Mouse (Mus musculus) erythroblast, embryonic 14.5 days (primary cell): ENCODE measurements around the gene 2310003L06Rik. TPM values are rescaled to one million over a fixed set of nuclear protein-coding genes. Genes with fewer than 3 reads are reported as not detected.

Source experiments
- H3K27me3 ChIP-seq: 2 replicates; pipeline ENCODE4 v1.6.1; 2012; ENCODE audit warnings: inconsistent platforms; ENCODE audit not compliant: control insufficient read depth
- H3K36me3 ChIP-seq: 2 replicates; pipeline ENCODE4 v1.6.1; 2012; ENCODE audit warnings: mild to moderate bottlenecking, inconsistent platforms; ENCODE audit not compliant: control insufficient read depth
- H3K4me1 ChIP-seq: 2 replicates; pipeline ENCODE4 v1.6.1; 2012; ENCODE audit warnings: inconsistent platforms; ENCODE audit not compliant: control insufficient read depth
- H3K4me3 ChIP-seq: replicated peaks from 2 replicates; pipeline ENCODE3; 2012; ENCODE audit warnings: moderate library complexity, mild to moderate bottlenecking, inconsistent platforms
- H3K9me3 ChIP-seq: 2 replicates; pipeline ENCODE4 v1.6.1; 2012; ENCODE audit warnings: low read length, inconsistent platforms, mixed read lengths; ENCODE audit not compliant: control insufficient read depth
- GATA1 ChIP-seq: IDR thresholded peaks from 2 replicates; pipeline ENCODE4 v1.6.1; 2012; ENCODE audit warnings: low read length, inconsistent platforms, mixed read lengths
- TAL1 ChIP-seq: IDR thresholded peaks from 3 replicates; pipeline ENCODE4 v1.6.1; 2012; ENCODE audit warnings: low read length, inconsistent platforms, mixed read lengths
- polyA plus RNA-seq: library from polyadenylated mRNA; stranded (reverse); fragments of >175 nt; gene quantifications from 2 replicates; pipeline ENCODE4 v1.2.3, GENCODE M21; 2012

The 2310003L06Rik gene
- polyA plus RNA-seq = not detected in 2 replicates

DNA sequence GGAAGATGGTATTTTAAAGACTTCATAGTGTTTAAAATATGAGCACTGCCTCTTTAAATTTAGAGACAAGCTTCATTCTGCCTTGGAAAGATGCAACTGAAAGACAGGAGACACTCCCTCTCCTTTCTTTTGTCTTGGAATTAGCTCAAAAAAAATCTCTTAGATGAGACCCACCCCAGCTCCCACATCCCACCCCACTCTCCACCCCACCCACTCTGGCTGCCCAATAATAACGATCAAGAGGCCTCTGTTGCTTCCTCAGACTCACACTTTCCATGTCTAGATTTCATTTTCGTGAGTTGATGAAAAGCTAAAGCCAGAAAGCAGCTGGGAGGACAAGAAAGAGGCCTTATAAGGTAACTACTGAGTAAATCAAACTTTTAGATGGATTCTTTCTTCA is at the start of gene 2310003L06Rik, which contains the start of gene Gm28434:
Gene 2310003L06Rik (plus strand): TSS at position 259 of the 400 bp plus-strand sequence.
Gene Gm28434 (plus strand): TSS at position 317 of the 400 bp plus-strand sequence.
- Histone ChIP-seq H3K4me1 (no peaks in the 10 kb centered on the region), H3K4me3 (no peak within 1 kb of the TSS), H3K36me3 (no peaks in the 10 kb centered on the region), H3K27me3 (no peaks in the 10 kb centered on the region), H3K9me3 (peaks cover 7% of the 10 kb centered on the region)
- TF ChIP-seq TAL1 = no peak
- TF ChIP-seq GATA1 = no peak

GRCm38 (mm10) chr5:87925372-87925771 is 43.9 kb upstream of the 2310003L06Rik start, which contains the start of gene Csn3:
Gene Csn3, plus strand, starts transcription at chr5:87925579.
- TF ChIP-seq GATA1 (no peak), TAL1 (no peak)
- Histone ChIP-seq H3K36me3 (no peaks in the 10 kb centered on the region), H3K4me1 (no peaks in the 10 kb centered on the region)

GRCm38 (mm10) chr5:87931603-87932002 is 37.7 kb upstream of the 2310003L06Rik start:
- Histone ChIP-seq H3K9me3 (no peaks in the 10 kb centered on the region), H3K27me3 (no peaks in the 10 kb centered on the region), H3K4me1 (no peaks in the 10 kb centered on the region), H3K36me3 (no peaks in the 10 kb centered on the region), H3K4me3 (no peak overlapping the region)
- TF ChIP-seq GATA1 (no peak), TAL1 (no peak)

More at GRCm38 (mm10) chr5:87925372-87925771, 43.9 kb upstream of the 2310003L06Rik start, which contains the start of gene Csn3:
- Histone ChIP-seq H3K4me3 (no peak within 1 kb of the TSS), H3K27me3 (no peaks in the 10 kb centered on the region), H3K9me3 (no peaks in the 10 kb centered on the region)

DNA sequence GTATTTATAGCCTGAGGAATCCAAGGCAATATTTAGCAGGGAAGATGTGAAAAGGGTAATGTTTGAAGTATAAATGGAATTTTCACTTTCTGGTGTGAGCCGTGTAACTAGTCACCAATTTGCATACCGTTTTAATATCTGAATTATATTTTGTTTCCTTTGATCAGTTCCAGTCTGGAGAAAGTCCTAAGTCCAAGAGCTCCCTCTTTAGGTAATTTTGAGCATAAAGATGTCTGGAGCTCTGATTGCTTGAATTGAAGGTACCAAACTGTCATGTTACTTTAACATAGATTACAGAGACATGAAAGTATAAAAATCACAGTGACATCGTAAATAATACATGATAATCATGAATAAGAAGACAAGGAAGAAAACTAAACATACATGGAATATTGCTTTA is 28.5 kb upstream of the 2310003L06Rik start:
- Histone ChIP-seq H3K4me1 (no peaks in the 10 kb centered on the region), H3K9me3 (no peaks in the 10 kb centered on the region), H3K36me3 (no peaks in the 10 kb centered on the region), H3K4me3 (no peak overlapping the region), H3K27me3 (no peaks in the 10 kb centered on the region)
- no peak for TF ChIP-seq TAL1
- TF ChIP-seq GATA1 = no peak

DNA sequence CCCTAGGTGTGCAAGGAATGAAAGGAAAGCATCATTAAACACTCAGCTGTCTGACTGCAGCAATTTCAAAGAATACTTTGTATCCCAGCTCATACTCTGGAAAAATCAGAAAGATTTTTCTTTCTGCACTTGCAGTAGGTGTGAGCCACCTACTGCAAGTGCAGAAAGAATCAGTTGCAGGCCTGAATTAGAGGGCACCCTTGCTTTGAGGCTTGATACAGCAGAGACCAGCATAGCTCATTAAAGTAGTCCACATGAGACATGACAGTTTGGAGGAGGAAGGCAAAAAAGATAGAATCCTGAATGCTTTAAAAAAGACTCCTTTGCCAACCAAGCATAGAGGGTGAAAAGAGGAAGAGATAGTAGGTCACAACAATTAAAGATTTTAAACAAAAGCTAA is 26.7 kb upstream of the 2310003L06Rik start:
- TF ChIP-seq GATA1 (no peak), TAL1 (no peak)
- H3K9me3 ChIP-seq = no peaks in the 10 kb centered on the region
- no peaks in the 10 kb centered on the region for H3K36me3 ChIP-seq
- H3K27me3 ChIP-seq = no peaks in the 10 kb centered on the region
- H3K4me3 ChIP-seq = no peak overlapping the region
- H3K4me1 ChIP-seq = no peaks in the 10 kb centered on the region

DNA sequence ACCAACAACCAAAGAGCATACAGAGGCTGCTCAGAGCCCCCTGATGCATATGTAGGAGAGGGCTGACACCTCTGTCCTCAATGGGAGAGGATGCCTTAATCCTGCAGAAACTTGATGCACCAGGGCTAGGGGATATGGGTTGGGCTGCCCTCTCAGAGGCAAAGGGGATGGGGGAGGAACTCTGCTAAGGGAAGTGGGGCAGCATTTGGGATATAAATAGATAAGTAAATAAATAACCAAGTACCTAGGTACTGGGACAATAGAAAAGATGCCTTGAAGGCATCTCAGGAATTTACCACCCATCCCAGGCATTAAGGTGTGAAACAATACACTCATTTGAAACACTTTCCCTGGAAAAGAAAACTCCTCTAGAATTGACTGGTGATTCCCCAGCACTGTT is 17.4 kb upstream of the 2310003L06Rik start:
- H3K36me3 ChIP-seq = no peaks in the 10 kb centered on the region
- no peaks in the 10 kb centered on the region for H3K27me3 ChIP-seq
- H3K9me3 ChIP-seq = no peaks in the 10 kb centered on the region; the same call in 1 of the 2 replicates
- TF ChIP-seq GATA1 (no peak), TAL1 (no peak)
- H3K4me3 ChIP-seq = no peak overlapping the region
- no peaks in the 10 kb centered on the region for H3K4me1 ChIP-seq

DNA sequence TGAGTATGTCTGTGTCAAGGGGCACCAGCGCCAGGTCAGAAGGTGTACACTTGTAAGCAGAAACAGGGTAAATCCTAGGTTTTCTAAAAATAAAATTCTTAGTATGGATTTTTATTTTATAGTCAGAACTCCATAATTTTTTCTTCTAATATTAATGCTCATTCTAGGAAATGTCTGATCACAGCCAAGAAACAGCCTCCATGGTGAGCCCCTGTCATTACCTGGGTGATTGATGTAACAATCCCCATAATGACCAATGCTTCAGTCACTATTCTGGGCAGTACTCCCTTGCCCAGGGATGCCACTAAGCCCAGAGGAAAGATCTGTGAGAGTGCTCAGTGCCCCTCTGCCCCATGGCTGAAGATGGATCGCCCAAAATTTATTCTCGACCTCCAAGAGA is 9.9 kb downstream of the 2310003L06Rik start, which contains the start of gene Cabs1:
Gene Cabs1 (plus strand): TSS at position 301 of the 400 bp plus-strand sequence.
- no peaks in the 10 kb centered on the region for H3K4me1 ChIP-seq
- peaks cover 6% of the 10 kb centered on the region for H3K9me3 ChIP-seq
- TF ChIP-seq GATA1 = no peak
- no peak for TF ChIP-seq TAL1
- H3K4me3 ChIP-seq = no peak within 1 kb of the TSS
- H3K27me3 ChIP-seq = no peaks in the 10 kb centered on the region
- no peaks in the 10 kb centered on the region for H3K36me3 ChIP-seq

- Histone ChIP-seq H3K4me3 (no peak overlapping the region), H3K36me3 (no peaks in the 10 kb centered on the region), H3K9me3 (peaks cover 11% of the 10 kb centered on the region), H3K4me1 (no peaks in the 10 kb centered on the region), H3K27me3 (no peaks in the 10 kb centered on the region)
- TF ChIP-seq TAL1 (no peak), GATA1 (no peak)
These were observed 13.4 kb downstream of the 2310003L06Rik start for GRCm38 (mm10) chr5:87982468-87983214.

DNA sequence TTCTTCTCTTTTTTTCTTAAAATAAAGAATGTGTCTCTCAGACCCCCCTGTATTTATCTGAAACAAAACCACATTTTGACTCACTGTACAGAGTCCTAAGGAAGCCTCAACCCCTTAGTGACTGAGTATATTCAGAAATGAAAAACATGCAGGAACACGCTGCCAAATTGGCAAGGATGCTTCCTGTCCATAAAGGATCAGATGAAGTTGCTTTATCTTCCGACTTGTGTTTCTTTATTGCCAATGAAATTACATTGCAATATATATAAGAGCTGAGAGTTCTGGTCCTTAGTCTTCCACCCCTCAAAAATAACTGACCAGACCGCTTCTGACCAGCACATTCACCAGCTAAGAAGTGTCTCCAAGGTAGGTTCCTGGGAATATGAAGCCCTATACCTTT is 33.0 kb downstream of the 2310003L06Rik start, which contains the start of gene Smr3a:
Gene Smr3a (plus strand): TSS at position 301 of the 400 bp plus-strand sequence.
- no peak for TF ChIP-seq TAL1
- TF ChIP-seq GATA1 = no peak

More for the DNA sequence above, 33.0 kb downstream of the 2310003L06Rik start, which contains the start of gene Smr3a:
- Histone ChIP-seq H3K36me3 (no peaks in the 10 kb centered on the region), H3K4me3 (no peak within 1 kb of the TSS), H3K27me3 (no peaks in the 10 kb centered on the region), H3K9me3 (no peaks in the 10 kb centered on the region), H3K4me1 (no peaks in the 10 kb centered on the region)
